Mouse (Mus musculus) testis, postnatal 10 days (tissue): ENCODE data around the gene Mrvi1.

Experiments
- DNase-seq: peaks from one replicate; pipeline ENCODE4 v3.0.0; 2021; ENCODE audit warnings: low spot score

Gene Mrvi1

GRCm38 (mm10) chr7:110981036-110981435, 1.2 kb downstream of the Mrvi1 start:
- no peak for DNase-seq

- DNase-seq, result no peak
These were observed 4.4 kb downstream of the Mrvi1 start for GRCm38 (mm10) chr7:110977699-110978392.

- no peak for DNase-seq
These were observed 8.8 kb downstream of the Mrvi1 start for GRCm38 (mm10) chr7:110973450-110973849.

GRCm38 (mm10) chr7:110972796-110973195, 9.5 kb downstream of the Mrvi1 start:
- no peak for DNase-seq

GRCm38 (mm10) chr7:110967373-110967772, 14.9 kb downstream of the Mrvi1 start:
- no peak for DNase-seq

GRCm38 (mm10) chr7:110966853-110967252, 15.4 kb downstream of the Mrvi1 start:
- DNase-seq, result no peak

- no peak for DNase-seq
These were observed 16.9 kb downstream of the Mrvi1 start for GRCm38 (mm10) chr7:110965387-110965786.

GRCm38 (mm10) chr7:110963655-110963997, 18.6 kb downstream of the Mrvi1 start:
- DNase-seq, result no peak

GRCm38 (mm10) chr7:110962943-110963654, 19.2 kb downstream of the Mrvi1 start:
- DNase-seq, result no peak

GRCm38 (mm10) chr7:110962497-110962896, 19.8 kb downstream of the Mrvi1 start:
- no peak for DNase-seq

GRCm38 (mm10) chr7:110956422-110957170, 25.7 kb downstream of the Mrvi1 start:
- DNase-seq, result no peak

- no peak for DNase-seq
These were observed 26.7 kb downstream of the Mrvi1 start for GRCm38 (mm10) chr7:110955576-110955975.

- no peak for DNase-seq
These were observed 28.0 kb downstream of the Mrvi1 start for GRCm38 (mm10) chr7:110954072-110954858.

- DNase-seq, result no peak
These were observed 29.1 kb downstream of the Mrvi1 start for GRCm38 (mm10) chr7:110953210-110953609.

GRCm38 (mm10) chr7:110950621-110950925, 31.7 kb downstream of the Mrvi1 start:
- no peak for DNase-seq

GRCm38 (mm10) chr7:110949785-110950620, 32.3 kb downstream of the Mrvi1 start:
- no peak for DNase-seq

- DNase-seq, result no peak
These were observed 33.7 kb downstream of the Mrvi1 start for GRCm38 (mm10) chr7:110948579-110948978.

GRCm38 (mm10) chr7:110947616-110948015, 34.6 kb downstream of the Mrvi1 start:
- no peak for DNase-seq

- DNase-seq, result no peak
These were observed 35.5 kb downstream of the Mrvi1 start for GRCm38 (mm10) chr7:110946731-110947130.

GRCm38 (mm10) chr7:110944321-110944720, 37.9 kb downstream of the Mrvi1 start:
- no peak for DNase-seq
